9 mouse cellular contexts compared by ENCODE assay signal in genomic region chr15:7397446-7397817, GRCm38 (mm10). TPM values are rescaled to one million over a fixed set of nuclear protein-coding genes. Genes with fewer than 3 reads are reported as not detected.
A peak's percentile ranks its signal among the peaks of the same experiment; 100 is the strongest.
DNase-seq lines count a peak whose midpoint lies in the region; ATAC-seq and TF ChIP-seq lines count a peak whose summit lies in the region.
"Had no signal": no experiment of that assay in that cellular context is flagged by ENCODE, and none has a peak within 500 bp of the region (broad histone marks: within the 10 kb centered on the region; RNA-seq: fewer than 3 reads in every experiment).

No protein-coding gene starts in this region.

- no peak for DNase-seq in left cerebral cortex, adult 2 months (ENCODE audit: extremely low spot score in 1 of 2, low spot score in 2 of 2)
- DNase-seq in left cerebral cortex, adult 9 months (ENCODE audit: low spot score in 2 of 2) = no peak
- peak; percentile 33 for DNase-seq in liver, embryonic 11.5 days (ENCODE audit: low spot score)
- peak; percentile 10 for DNase-seq in retina, postnatal 1 day
- no peak for DNase-seq in cerebellum, adult 11-12 months
- no peak for DNase-seq in cerebellum, adult 8-10 months

- ATAC-seq in heart, embryonic 13.5 days (ENCODE audit: extremely low read depth, insufficient number of reproducible peaks, low FRiP score, low TSS enrichment) = peak; percentile 31; the same call in 1 of the 2 replicates
- no peak for ATAC-seq in liver, embryonic 11.5 days (replicated peaks; ENCODE audit: low FRiP score)
- no peak for ATAC-seq in cerebellum, adult (ENCODE audit: insufficient number of reproducible peaks, low FRiP score, low TSS enrichment)

- H3K9ac ChIP-seq in heart, embryonic 13.5 days = peak overlapping the region; percentile 84
- peak overlapping the region; percentile 21; the same call in 1 of the 2 replicates for H3K9ac ChIP-seq in liver, embryonic 11.5 days (ENCODE audit: low read depth, low read length)

- peaks cover 13% of the 10 kb centered on the region for H3K4me1 ChIP-seq in heart, embryonic 13.5 days
- no peaks in the 10 kb centered on the region for H3K4me1 ChIP-seq in liver, embryonic 11.5 days (replicated peaks; ENCODE audit: control insufficient read depth, insufficient read depth, low read length)

- no peak overlapping the region; the same call in 1 of the 2 replicates for H3K27ac ChIP-seq in left cerebral cortex, adult 2 months
- peak overlapping the region; percentile 53 for H3K27ac ChIP-seq in heart, embryonic 13.5 days (replicated peaks)
- H3K27ac ChIP-seq in liver, embryonic 11.5 days (ENCODE audit: low read depth, low read length) = no peak overlapping the region

- no peak for TF ChIP-seq CTCF in left cerebral cortex, adult 2 months (IDR thresholded peaks at IDR 0.05)

- peak overlapping the region; percentile 55 for H3K4me3 ChIP-seq in left cerebral cortex, adult 2 months
- peak overlapping the region; percentile 68 for H3K4me3 ChIP-seq in heart, embryonic 13.5 days
- peak overlapping the region; percentile 47 for H3K4me3 ChIP-seq in liver, embryonic 11.5 days (ENCODE audit: low read depth, low read length)

- peak overlapping the region; percentile 99 for H3K4me2 ChIP-seq in heart, embryonic 13.5 days
- peak overlapping the region; percentile 76 for H3K4me2 ChIP-seq in liver, embryonic 11.5 days

- intact Hi-C loops in left cerebral cortex, adult 2 months (cut with DNase I) = no loop called here

- H3K27me3 ChIP-seq in heart, embryonic 13.5 days (replicated peaks) = peaks cover 32% of the 10 kb centered on the region
- peaks cover 25% of the 10 kb centered on the region for H3K27me3 ChIP-seq in liver, embryonic 11.5 days (replicated peaks; ENCODE audit: control insufficient read depth, insufficient read depth, low read length)

- 2% methylated on average over 8 of the region's 8 CpGs for WGBS in heart, embryonic 13.5 days
- WGBS in liver, embryonic 11.5 days = 2% methylated on average over 8 of the region's 8 CpGs

- H3K9me3 ChIP-seq in heart, embryonic 13.5 days = no peaks in the 10 kb centered on the region
- H3K9me3 ChIP-seq in liver, embryonic 11.5 days (ENCODE audit: control insufficient read depth, low read length) = no peaks in the 10 kb centered on the region

- no peaks in the 10 kb centered on the region for H3K36me3 ChIP-seq in heart, embryonic 13.5 days
- no peaks in the 10 kb centered on the region for H3K36me3 ChIP-seq in liver, embryonic 11.5 days (ENCODE audit: control insufficient read depth, insufficient read depth, low read length)

RNA-seq across cellular contexts. Expression of gene Egflam, which starts 0.8 kb away (rescaled TPM):
- 1 to 10 TPM; 4.7 to 5.6 TPM for total RNA-seq in left cerebral cortex, adult 2 months (2021)
- 10.3 and 10.8 TPM in 2 replicates for polyA plus RNA-seq in heart, embryonic 13.5 days (2015; fragmentation: Nextera tagmentation; extraction: Ambion mirVana)
- 1.7 and 2.8 TPM in 2 replicates for polyA plus RNA-seq in liver, embryonic 11.5 days (2014; fragmentation: Nextera tagmentation; extraction: Ambion mirVana)
- total RNA-seq: hematopoietic stem cell, adult 5-6 weeks had no signal

Comparison
In these comparisons a context has a peak if more than half of its experiments do, and no peak if none do; other contexts are left out.
1. DNase-seq: peak in liver, embryonic 11.5 days (single experiment) and retina, postnatal 1 day (single experiment); none in left cerebral cortex, adult 2 months (0 of 2), left cerebral cortex, adult 9 months (0 of 2), cerebellum, adult 11-12 months (single experiment) and cerebellum, adult 8-10 months (single experiment).
2. Peak in every context shown above with its lines, with median percentiles within 50 percentile points of each other: H3K4me3 ChIP-seq.